In the genomic region with DNA sequence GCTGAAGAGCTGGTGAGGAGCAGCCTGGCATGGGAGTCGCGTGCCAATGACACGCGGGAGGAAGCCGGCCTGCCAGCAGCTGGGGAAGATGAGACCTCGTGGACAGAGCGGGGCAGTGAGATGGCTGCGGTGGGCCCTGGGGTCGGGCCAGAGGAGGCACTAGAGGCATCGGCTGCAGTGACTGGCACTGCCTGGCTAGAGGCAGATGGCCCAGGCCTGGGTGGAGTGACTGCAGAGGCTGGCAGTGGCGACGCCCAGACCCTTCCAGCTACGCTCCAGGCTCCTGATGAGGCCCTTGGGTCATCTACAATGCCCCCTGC, we compare ENCODE assay signal across 7 mouse cellular contexts. TPM values are rescaled to one million over a fixed set of nuclear protein-coding genes. Genes with fewer than 3 reads are reported as not detected.
DNase-seq lines count a peak whose midpoint lies in the region; ATAC-seq and TF ChIP-seq lines count a peak whose summit lies in the region.

No protein-coding gene starts in this region.

- H3K4me1 ChIP-seq in lung, embryonic 14.5 days (ENCODE audit: insufficient read depth), result peaks cover 11% of the 10 kb centered on the region
- H3K4me1 ChIP-seq in forebrain, embryonic 10.5 days, result peaks cover 56% of the 10 kb centered on the region
- H3K4me1 ChIP-seq in intestine, postnatal 0 days (replicated peaks; ENCODE audit: control insufficient read depth, insufficient read depth, low read length), result peaks cover 3% of the 10 kb centered on the region; the same call in 1 of the 2 replicates
- peaks cover 58% of the 10 kb centered on the region for H3K4me1 ChIP-seq in neural tube, embryonic 13.5 days (replicated peaks)

- H3K9ac ChIP-seq in lung, embryonic 14.5 days, result peak overlapping the region; percentile 29; the same call in 1 of the 2 replicates
- 0 out of 2 replicates have a peak overlapping the region, but pooled peaks have one; percentile 26 for H3K9ac ChIP-seq in intestine, postnatal 0 days (ENCODE audit: low read depth, low read length)
- H3K9ac ChIP-seq in neural tube, embryonic 13.5 days, result peak overlapping the region; percentile 90

- peak overlapping the region; percentile 63 for H3K4me3 ChIP-seq in lung, embryonic 14.5 days (ENCODE audit: low read depth, low read length)
- H3K4me3 ChIP-seq in forebrain, embryonic 10.5 days, result peak overlapping the region; percentile 76
- peak overlapping the region; percentile 70 for H3K4me3 ChIP-seq in intestine, postnatal 0 days (ENCODE audit: low read depth, low read length)
- peak overlapping the region; percentile 82 for H3K4me3 ChIP-seq in neural tube, embryonic 13.5 days

- no peaks in the 10 kb centered on the region for H3K36me3 ChIP-seq in lung, embryonic 14.5 days (ENCODE audit: insufficient read depth)
- peaks cover 28% of the 10 kb centered on the region for H3K36me3 ChIP-seq in forebrain, embryonic 10.5 days (replicated peaks)
- H3K36me3 ChIP-seq in intestine, postnatal 0 days (ENCODE audit: control insufficient read depth, insufficient read depth), result no peaks in the 10 kb centered on the region
- H3K36me3 ChIP-seq in neural tube, embryonic 13.5 days, result peaks cover 20% of the 10 kb centered on the region; the same call in 1 of the 2 replicates

- TF ChIP-seq CTCF in lung, embryonic 14.5 days (IDR thresholded peaks at IDR 0.05; ENCODE audit: low read depth), result no peak
- no peak for TF ChIP-seq CTCF in intestine, postnatal 0 days (IDR thresholded peaks at IDR 0.05; ENCODE audit: low read depth)

- H3K4me2 ChIP-seq in lung, embryonic 14.5 days, result peak overlapping the region; percentile 100
- peak overlapping the region; percentile 100 for H3K4me2 ChIP-seq in intestine, postnatal 0 days (replicated peaks; ENCODE audit: low read depth)
- peak overlapping the region; percentile 98 for H3K4me2 ChIP-seq in neural tube, embryonic 13.5 days

- no peaks in the 10 kb centered on the region for H3K9me3 ChIP-seq in lung, embryonic 14.5 days (ENCODE audit: low read depth, low read length)
- no peaks in the 10 kb centered on the region for H3K9me3 ChIP-seq in forebrain, embryonic 10.5 days
- H3K9me3 ChIP-seq in intestine, postnatal 0 days (ENCODE audit: control insufficient read depth), result no peaks in the 10 kb centered on the region
- no peaks in the 10 kb centered on the region for H3K9me3 ChIP-seq in neural tube, embryonic 13.5 days

- H3K27me3 ChIP-seq in lung, embryonic 14.5 days (ENCODE audit: insufficient read depth, low read length), result peaks cover 15% of the 10 kb centered on the region
- H3K27me3 ChIP-seq in forebrain, embryonic 10.5 days (ENCODE audit: poor library complexity, severe bottlenecking), result peaks cover 56% of the 10 kb centered on the region
- no peaks in the 10 kb centered on the region; the same call in 1 of the 2 replicates for H3K27me3 ChIP-seq in intestine, postnatal 0 days (replicated peaks; ENCODE audit: control insufficient read depth, insufficient read depth, low read length)
- no peaks in the 10 kb centered on the region for H3K27me3 ChIP-seq in neural tube, embryonic 13.5 days

- no peak overlapping the region for H3K27ac ChIP-seq in lung, embryonic 14.5 days (ENCODE audit: low read depth)
- H3K27ac ChIP-seq in forebrain, embryonic 10.5 days, result peak overlapping the region; percentile 85
- no peak overlapping the region for H3K27ac ChIP-seq in intestine, postnatal 0 days (ENCODE audit: low read depth, low read length)
- peak overlapping the region; percentile 93 for H3K27ac ChIP-seq in neural tube, embryonic 13.5 days (replicated peaks)

- 0 out of 2 replicates have a peak, but pooled peaks have one; percentile 9 for ATAC-seq in lung, embryonic 14.5 days (ENCODE audit: insufficient read depth)
- ATAC-seq in intestine, postnatal 0 days, result 0 out of 2 replicates have a peak, but pooled peaks have one; percentile 14
- ATAC-seq in neural tube, embryonic 13.5 days (ENCODE audit: low read depth), result peak; percentile 11
- ATAC-seq in cerebellum, adult (ENCODE audit: insufficient number of reproducible peaks, low FRiP score, low TSS enrichment), result no peak; the same call in 1 of the 2 replicates

- WGBS in lung, embryonic 14.5 days, result 34% methylated on average over 13 of the region's 13 CpGs
- 50% methylated on average over 13 of the region's 13 CpGs for WGBS in forebrain, embryonic 10.5 days
- 32% methylated on average over 13 of the region's 13 CpGs for WGBS in intestine, postnatal 0 days
- WGBS in neural tube, embryonic 13.5 days, result 30% methylated on average over 13 of the region's 13 CpGs

- DNase-seq in lung, embryonic 14.5 days, result no peak
- no peak for DNase-seq in lung, postnatal 36 days
- no peak for DNase-seq in forebrain, embryonic 10.5 days (ENCODE audit: extremely low spot score, low spot score)
- no peak for DNase-seq in adrenal gland, adult 18-20 months (ENCODE audit: low spot score in 2 of 2)

RNA-seq across cellular contexts. Expression of a gene that starts 2.7 kb away (rescaled TPM):
- polyA plus RNA-seq in lung, embryonic 14.5 days (2014; fragmentation: Nextera tagmentation; extraction: Ambion mirVana), result 2.6 and 3.5 TPM in 2 replicates
- polyA plus RNA-seq in forebrain, embryonic 10.5 days (2016; fragmentation: Nextera tagmentation; extraction: Ambion mirVana), result 5.4 and 6.3 TPM in 2 replicates
- polyA plus RNA-seq in intestine, postnatal 0 days (2015; fragmentation: Nextera tagmentation; extraction: Ambion mirVana), result 2.9 and 3.2 TPM in 2 replicates
- 66.5 and 71.1 TPM in 2 replicates for polyA plus RNA-seq in neural tube, embryonic 13.5 days (2015; fragmentation: Nextera tagmentation; extraction: Ambion mirVana)
- 10 to 100 TPM; 13.3 to 22.4 TPM for total RNA-seq in adrenal gland, adult 18-20 months (2021)

RNA-seq across cellular contexts. Expression of a gene that starts 58.7 kb away (rescaled TPM):
- polyA plus RNA-seq in lung, embryonic 14.5 days (2014; fragmentation: Nextera tagmentation; extraction: Ambion mirVana), result 29.8 and 30.8 TPM in 2 replicates
- polyA plus RNA-seq in forebrain, embryonic 10.5 days (2016; fragmentation: Nextera tagmentation; extraction: Ambion mirVana), result 43.7 and 47.2 TPM in 2 replicates
- polyA plus RNA-seq in intestine, postnatal 0 days (2015; fragmentation: Nextera tagmentation; extraction: Ambion mirVana), result 6.3 and 7.5 TPM in 2 replicates
- 35.8 and 39.2 TPM in 2 replicates for polyA plus RNA-seq in neural tube, embryonic 13.5 days (2015; fragmentation: Nextera tagmentation; extraction: Ambion mirVana)
- total RNA-seq in adrenal gland, adult 18-20 months (2021), result 1 to 10 TPM; 6.1 to 7.7 TPM

Comparison
In these comparisons a context has a peak if more than half of its experiments do, and no peak if none do; other contexts are left out.
1. H3K27ac ChIP-seq: peak in forebrain, embryonic 10.5 days (single experiment) and neural tube, embryonic 13.5 days (single experiment); none in lung, embryonic 14.5 days (single experiment) and intestine, postnatal 0 days (single experiment).
2. H3K9ac ChIP-seq: peak in every context shown above with its lines; median percentile 90 in neural tube, embryonic 13.5 days; 29 in lung, embryonic 14.5 days; 26 in intestine, postnatal 0 days.
3. Peak in every context shown above with its lines, with median percentiles within 50 percentile points of each other: H3K4me2 ChIP-seq and H3K4me3 ChIP-seq.